Mouse (Mus musculus) thymus, adult 2 months (tissue): Measurements from ENCODE around the gene Gpr152. TPM values are rescaled to one million over a fixed set of nuclear protein-coding genes. Genes with fewer than 3 reads are reported as not detected.
"Not testable (repeated sequence)": the region's sequence is repeated elsewhere in the genome, so short reads cannot be mapped to it uniquely, and the experiment has no call there.

Source experiments
- DNase-seq: peaks from one replicate; pipeline ENCODE4 v3.0.0; 2021
- H3K27ac ChIP-seq: fragments of 200-500 bp; 2 replicates; pipeline ENCODE4 v1.5.1; 2012; ENCODE audit warnings: low read length, control low read depth; ENCODE audit not compliant: control insufficient read depth, insufficient read depth
- H3K27me3 ChIP-seq: fragments of 200-500 bp; 2 replicates; pipeline ENCODE4 v1.6.1; 2012; ENCODE audit warnings: mild to moderate bottlenecking, low read length, moderate library complexity, mixed read lengths; ENCODE audit not compliant: control insufficient read depth, insufficient read depth
- H3K36me3 ChIP-seq: fragments of 200-500 bp; 2 replicates; pipeline ENCODE4 v1.6.1; 2012; ENCODE audit warnings: mild to moderate bottlenecking, low read length, moderate library complexity; ENCODE audit not compliant: control insufficient read depth, insufficient read depth
- H3K4me1 ChIP-seq: fragments of 200-500 bp; replicated peaks from 2 replicates; pipeline ENCODE4 v1.6.1; 2012; ENCODE audit warnings: low read length; ENCODE audit not compliant: control insufficient read depth, insufficient read depth
- H3K4me3 ChIP-seq: fragments of 200-500 bp; 2 replicates; pipeline ENCODE4 v1.5.1; 2012; ENCODE audit warnings: mild to moderate bottlenecking, low read length, control low read depth, moderate library complexity; ENCODE audit not compliant: control insufficient read depth, insufficient read depth
- CTCF ChIP-seq: fragments of 200-500 bp; IDR thresholded peaks from 2 replicates; pipeline ENCODE4 v1.5.1; 2012; ENCODE audit warnings: mild to moderate bottlenecking, control low read depth, low read length, moderate library complexity, borderline replicate concordance; ENCODE audit not compliant: control insufficient read depth, poor library complexity, insufficient read depth; ENCODE audit errors: extremely low read depth
- POLR2A ChIP-seq: fragments of 200-500 bp; IDR thresholded peaks from 2 replicates; pipeline ENCODE4 v1.6.1; 2012; ENCODE audit warnings: mild to moderate bottlenecking, low read length, control low read depth, moderate library complexity; ENCODE audit not compliant: control insufficient read depth, poor library complexity, insufficient read depth; ENCODE audit errors: extremely low read depth
- WGBS: fragments of 180-500 bp; shearing (Covaris S2); methylation state at CpG from one replicate; pipeline ENCODE4 v1.1.7; 2018; 5-methylcytosine and 5-hydroxymethylcytosine counted together
- polyA plus RNA-seq: library from polyadenylated mRNA; depleted of rRNA; stranded (reverse); fragments of >200 nt; gene quantifications from 2 replicates; pipeline ENCODE4 v1.2.3, GENCODE M21; 2012

Gpr152 gene
- polyA plus RNA-seq, 1 experiment: 0.20 TPM

- H3K27me3 ChIP-seq: no peaks in the 10 kb centered on the region
- peak overlapping the region; percentile 41; the same call in 1 of the 2 replicates for H3K27ac ChIP-seq
- peak; percentile 35 for DNase-seq
- peaks cover 18% of the 10 kb centered on the region for H3K4me1 ChIP-seq
- WGBS: 61% methylated on average over 7 of the region's 7 CpGs
- peaks cover 3% of the 10 kb centered on the region; the same call in 1 of the 2 replicates for H3K36me3 ChIP-seq
- TF ChIP-seq POLR2A (no peak), CTCF (no peak)
- peak overlapping the region; percentile 73 for H3K4me3 ChIP-seq
These were observed 12.7 kb upstream of the Gpr152 start for GRCm38 (mm10) chr19:4126759-4127495.

GRCm38 (mm10) chr19:4129462-4129861 is 10.1 kb upstream of the Gpr152 start:
- no peak for TF ChIP-seq CTCF
- TF ChIP-seq POLR2A: no peak
- H3K4me3 ChIP-seq: no peak overlapping the region
- no peaks in the 10 kb centered on the region for H3K27me3 ChIP-seq
- WGBS: 95% methylated on average over 7 of the region's 7 CpGs
- no peak for DNase-seq
- H3K27ac ChIP-seq: no peak overlapping the region
- H3K4me1 ChIP-seq: peaks cover 18% of the 10 kb centered on the region
- peaks cover 12% of the 10 kb centered on the region for H3K36me3 ChIP-seq

GRCm38 (mm10) chr19:4130106-4130505 is 9.5 kb upstream of the Gpr152 start:
- H3K27me3 ChIP-seq: no peaks in the 10 kb centered on the region
- peaks cover 21% of the 10 kb centered on the region for H3K4me1 ChIP-seq
- peaks cover 12% of the 10 kb centered on the region for H3K36me3 ChIP-seq
- 99% methylated on average over 4 of the region's 4 CpGs for WGBS
- DNase-seq: no peak
- TF ChIP-seq POLR2A (no peak), CTCF (no peak)
- H3K27ac ChIP-seq: no peak overlapping the region
- H3K4me3 ChIP-seq: no peak overlapping the region

GRCm38 (mm10) chr19:4131075-4131474 is 8.5 kb upstream of the Gpr152 start:
- no peak overlapping the region for H3K27ac ChIP-seq
- no peak for DNase-seq
- H3K36me3 ChIP-seq: peaks cover 12% of the 10 kb centered on the region
- TF ChIP-seq POLR2A (no peak), CTCF (no peak)
- no peaks in the 10 kb centered on the region for H3K27me3 ChIP-seq
- WGBS: 98% methylated on average over 5 of the region's 5 CpGs
- no peak overlapping the region for H3K4me3 ChIP-seq
- peaks cover 22% of the 10 kb centered on the region for H3K4me1 ChIP-seq

GRCm38 (mm10) chr19:4131768-4132167 is 7.8 kb upstream of the Gpr152 start:
- no peaks in the 10 kb centered on the region for H3K27me3 ChIP-seq
- TF ChIP-seq CTCF: 0 out of 2 replicates have a peak, but pooled peaks have one; percentile 14
- no peak for TF ChIP-seq POLR2A
- no peak overlapping the region for H3K27ac ChIP-seq
- no peak overlapping the region for H3K4me3 ChIP-seq
- H3K36me3 ChIP-seq: peaks cover 12% of the 10 kb centered on the region
- 94% methylated on average over 2 of the region's 2 CpGs for WGBS
- no peak for DNase-seq
- peaks cover 16% of the 10 kb centered on the region for H3K4me1 ChIP-seq

- no peaks in the 10 kb centered on the region for H3K27me3 ChIP-seq
- TF ChIP-seq CTCF: no peak
- no peak for TF ChIP-seq POLR2A
- no peak overlapping the region for H3K27ac ChIP-seq
- WGBS: 94% methylated on average over 4 of the region's 4 CpGs
- H3K4me1 ChIP-seq: peaks cover 10% of the 10 kb centered on the region; the same call in 1 of the 2 replicates
- peaks cover 9% of the 10 kb centered on the region for H3K36me3 ChIP-seq
- H3K4me3 ChIP-seq: no peak overlapping the region
- DNase-seq: no peak
These were observed 5.2 kb upstream of the Gpr152 start for GRCm38 (mm10) chr19:4134354-4134753.

- not testable (repeated sequence) for H3K4me3 ChIP-seq, DNase-seq, H3K27ac ChIP-seq, H3K27me3 ChIP-seq, H3K36me3 ChIP-seq
- WGBS: 96% methylated on average over 6 of the region's 6 CpGs
- peaks cover 11% of the 10 kb centered on the region; the same call in 1 of the 2 replicates for H3K4me1 ChIP-seq
These were observed 4.2 kb upstream of the Gpr152 start for GRCm38 (mm10) chr19:4135229-4135962.
